Mouse (Mus musculus) small intestine, adult 2 months (tissue): ENCODE measurements around the gene OR5BS1P. TPM values are rescaled to one million over a fixed set of nuclear protein-coding genes. Genes with fewer than 3 reads are reported as not detected.
A peak's percentile ranks its signal among the peaks of the same experiment; 100 is the strongest.
"Not testable (repeated sequence)": the region's sequence is repeated elsewhere in the genome, so short reads cannot be mapped to it uniquely, and the experiment has no call there.

Source experiments
- H3K27ac ChIP-seq: fragments of 200-500 bp; 2 replicates; pipeline ENCODE4 v1.5.1; 2012; ENCODE audit warnings: low read depth, low read length, control low read depth, inconsistent platforms; ENCODE audit not compliant: insufficient read depth
- H3K27me3 ChIP-seq: fragments of 200-500 bp; 2 replicates; pipeline ENCODE4 v1.6.1; 2012; ENCODE audit warnings: mild to moderate bottlenecking, moderate library complexity, low read length, inconsistent platforms; ENCODE audit not compliant: control insufficient read depth, insufficient read depth
- H3K36me3 ChIP-seq: fragments of 200-500 bp; 2 replicates; pipeline ENCODE4 v1.6.1; 2012; ENCODE audit warnings: mild to moderate bottlenecking, low read length, control low read depth, inconsistent platforms; ENCODE audit not compliant: control insufficient read depth, insufficient read depth
- H3K4me1 ChIP-seq: fragments of 200-500 bp; 2 replicates; pipeline ENCODE4 v1.6.1; 2012; ENCODE audit warnings: low read length, inconsistent platforms, mixed read lengths; ENCODE audit not compliant: control insufficient read depth, insufficient read depth, insufficient read length
- H3K4me3 ChIP-seq: fragments of 200-500 bp; 2 replicates; pipeline ENCODE4 v1.5.1; 2012; ENCODE audit warnings: low read depth, mild to moderate bottlenecking, control low read depth, inconsistent platforms, low read length, moderate library complexity
- CTCF ChIP-seq: fragments of 200-500 bp; IDR thresholded peaks from 2 replicates; pipeline ENCODE4 v1.5.1; 2012; ENCODE audit warnings: low read depth, mild to moderate bottlenecking, control low read depth, inconsistent platforms, low read length, moderate library complexity, mixed read lengths; ENCODE audit not compliant: insufficient replicate concordance, insufficient read length; ENCODE audit errors: extremely low read depth
- POLR2A ChIP-seq: fragments of 200-500 bp; IDR thresholded peaks from 2 replicates; pipeline ENCODE4 v1.6.1; 2012; ENCODE audit warnings: low read depth, mild to moderate bottlenecking, control low read depth, inconsistent platforms, low read length, moderate library complexity
- WGBS: fragments of 180-500 bp; shearing (Covaris S2); methylation state at CpG from one replicate; pipeline ENCODE4 v1.1.7; 2018; 5-methylcytosine and 5-hydroxymethylcytosine counted together
- polyA plus RNA-seq: library from polyadenylated mRNA; depleted of rRNA; stranded (reverse); fragments of >200 nt; gene quantifications from 2 replicates; pipeline ENCODE4 v1.2.3, GENCODE M21; 2012; rRNA removed

OR5BS1P gene
- polyA plus RNA-seq, 1 experiment = not detected

DNA sequence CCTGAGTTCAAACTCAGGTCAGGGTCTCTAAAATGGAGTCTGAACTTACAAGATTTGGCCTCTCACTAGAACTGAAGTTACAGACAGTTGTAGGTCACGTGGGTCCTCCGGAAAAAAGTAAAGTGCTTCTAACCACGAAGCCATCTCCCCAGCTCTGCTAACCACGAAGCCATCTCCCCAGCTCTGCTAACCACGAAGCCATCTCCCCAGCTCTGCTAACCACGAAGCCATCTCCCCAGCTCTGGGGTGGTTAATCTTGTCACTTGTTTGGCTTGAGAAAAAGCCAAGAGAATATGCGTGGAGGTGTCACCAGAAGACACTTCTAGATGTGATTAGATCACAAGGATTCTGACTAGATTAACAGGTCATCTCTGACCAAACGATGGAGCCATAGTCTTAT is 44.5 kb downstream of the OR5BS1P start:
- peaks cover 6% of the 10 kb centered on the region; the same call in 1 of the 2 replicates for H3K36me3 ChIP-seq
- peaks cover 3% of the 10 kb centered on the region; the same call in 1 of the 2 replicates for H3K4me1 ChIP-seq
- no peaks in the 10 kb centered on the region for H3K27me3 ChIP-seq
- no peak overlapping the region for H3K27ac ChIP-seq
- 72% methylated on average over 8 of the region's 8 CpGs for WGBS
- no peak overlapping the region for H3K4me3 ChIP-seq
- TF ChIP-seq CTCF = no peak
- no peak for TF ChIP-seq POLR2A

DNA sequence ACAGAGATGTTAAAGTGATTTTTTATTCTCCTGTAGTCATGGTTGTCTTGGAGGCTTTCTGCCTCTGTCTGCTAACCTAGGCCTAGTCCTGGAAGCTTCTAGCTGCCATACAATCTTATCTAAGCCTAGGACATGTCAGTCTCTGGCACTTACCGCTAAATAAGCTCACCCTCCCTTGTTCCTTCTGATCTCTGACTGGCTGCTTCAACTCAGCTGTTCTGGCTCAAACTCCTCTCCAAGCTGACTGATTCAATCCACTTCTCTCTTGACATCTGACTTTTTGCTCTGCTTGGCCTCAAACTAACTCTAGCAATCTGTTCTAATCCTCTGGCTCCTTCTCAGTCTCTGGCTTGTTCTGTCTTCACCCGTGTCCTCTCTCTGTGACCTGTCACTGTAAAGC is 45.1 kb downstream of the OR5BS1P start:
- H3K4me1 ChIP-seq, H3K4me3 ChIP-seq, H3K27me3 ChIP-seq, H3K27ac ChIP-seq: not testable (repeated sequence)
- H3K36me3 ChIP-seq = peaks cover 11% of the 10 kb centered on the region
- WGBS = 80% methylated on average over 2 of the region's 2 CpGs

DNA sequence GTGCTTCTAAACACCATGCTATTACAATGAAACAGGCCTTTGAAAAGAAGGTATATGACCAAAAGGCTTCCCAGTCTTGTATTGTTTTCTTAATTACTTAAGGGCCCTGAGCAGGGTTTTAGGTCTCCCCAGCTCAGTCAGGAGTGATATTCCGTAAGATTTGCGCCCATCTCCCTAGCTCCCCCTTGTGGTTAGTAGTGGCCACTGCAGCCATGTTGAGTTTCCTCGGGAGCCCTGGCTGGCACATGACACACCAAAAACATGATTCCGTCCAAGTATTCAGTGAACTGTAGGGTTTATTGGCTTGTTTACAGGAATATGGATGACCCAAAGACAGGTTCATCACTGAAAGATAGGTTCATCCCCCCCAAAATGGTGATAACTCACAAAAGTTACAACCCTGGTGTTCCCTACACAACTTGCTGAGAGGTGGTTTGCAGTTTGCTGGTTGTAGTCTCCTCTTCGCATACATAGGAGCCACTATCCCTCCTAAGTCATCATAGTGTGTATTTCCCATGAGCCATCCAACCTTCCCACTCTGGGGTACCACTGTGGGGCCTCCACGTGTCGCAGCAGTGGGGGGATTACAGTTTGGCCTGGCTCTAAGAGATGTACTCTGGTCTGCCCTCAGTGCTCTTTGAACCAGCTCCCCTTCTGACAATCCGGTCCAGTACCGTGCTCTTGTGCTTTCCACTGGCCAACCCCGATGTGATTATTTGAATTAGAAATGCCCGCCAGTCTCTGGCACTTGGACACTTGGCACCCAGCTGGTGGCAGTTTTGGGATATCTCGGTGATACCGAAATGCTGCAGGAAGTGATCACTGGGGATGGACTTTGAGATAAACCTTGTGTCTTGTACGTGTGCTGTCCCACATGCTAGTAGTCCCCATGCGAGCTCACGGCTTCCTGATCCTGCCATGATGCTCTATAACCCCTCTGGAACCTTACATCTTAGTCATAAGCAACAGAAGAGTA is 48.0 kb downstream of the OR5BS1P start:
- Histone ChIP-seq H3K4me1 (peaks cover 1% of the 10 kb centered on the region; the same call in 1 of the 2 replicates), H3K36me3 (peaks cover 34% of the 10 kb centered on the region), H3K4me3 (no peak overlapping the region), H3K27me3 (no peaks in the 10 kb centered on the region), H3K27ac (no peak overlapping the region)
- TF ChIP-seq POLR2A (no peak), CTCF (peak; percentile 91; the same call in 1 of the 2 replicates)
- 58% methylated on average over 16 of the region's 16 CpGs for WGBS

DNA sequence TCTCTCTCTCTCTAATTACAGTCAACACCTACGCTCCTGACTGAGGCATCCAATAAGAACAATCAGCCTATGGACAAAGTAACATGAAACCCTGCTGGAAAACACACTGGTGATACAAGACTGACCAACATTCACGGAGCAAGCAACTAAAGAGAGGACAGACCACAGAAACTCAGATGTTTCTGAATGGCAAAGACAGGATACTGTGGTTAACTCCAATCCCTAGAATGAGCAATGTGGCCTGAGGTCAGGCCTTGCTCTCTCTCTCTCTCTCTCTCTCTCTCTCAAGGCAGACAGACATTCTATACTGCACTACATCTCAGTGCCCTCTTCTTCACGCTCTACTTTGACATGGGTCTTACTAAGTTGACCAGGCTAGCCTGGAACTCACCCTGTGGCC is 51.5 kb downstream of the OR5BS1P start:
- no peaks in the 10 kb centered on the region for H3K27me3 ChIP-seq
- no peak for TF ChIP-seq CTCF
- TF ChIP-seq POLR2A = no peak
- H3K4me1 ChIP-seq = no peaks in the 10 kb centered on the region
- WGBS = 84% methylated on average over 3 of the region's 3 CpGs
- H3K4me3 ChIP-seq = no peak overlapping the region
- H3K27ac ChIP-seq = no peak overlapping the region
- H3K36me3 ChIP-seq = peaks cover 61% of the 10 kb centered on the region

DNA sequence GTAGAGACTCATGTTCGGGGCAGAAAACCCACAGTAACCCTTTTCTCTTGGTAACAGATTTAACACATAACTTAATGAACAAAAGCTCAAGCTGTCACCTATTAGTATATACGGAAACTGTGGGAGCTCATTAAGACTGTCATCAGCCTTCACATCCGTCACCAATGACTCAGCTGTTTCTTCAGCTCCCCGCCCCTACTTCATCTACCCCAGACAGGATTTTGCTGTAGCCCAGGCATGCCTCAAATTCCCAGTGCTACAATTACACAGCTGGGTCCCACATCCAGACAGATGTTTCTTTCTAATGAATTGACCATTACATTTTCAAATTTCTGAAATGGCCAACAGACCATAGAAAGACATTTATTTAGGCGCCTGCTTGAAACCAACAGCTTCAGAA is 56.4 kb downstream of the OR5BS1P start:
- Histone ChIP-seq H3K4me1 (no peaks in the 10 kb centered on the region), H3K27ac (no peak overlapping the region), H3K36me3 (peaks cover 76% of the 10 kb centered on the region), H3K4me3 (no peak overlapping the region), H3K27me3 (no peaks in the 10 kb centered on the region)
- TF ChIP-seq POLR2A = no peak
- no peak for TF ChIP-seq CTCF
- WGBS = 85% methylated on average over 5 of the region's 5 CpGs

DNA sequence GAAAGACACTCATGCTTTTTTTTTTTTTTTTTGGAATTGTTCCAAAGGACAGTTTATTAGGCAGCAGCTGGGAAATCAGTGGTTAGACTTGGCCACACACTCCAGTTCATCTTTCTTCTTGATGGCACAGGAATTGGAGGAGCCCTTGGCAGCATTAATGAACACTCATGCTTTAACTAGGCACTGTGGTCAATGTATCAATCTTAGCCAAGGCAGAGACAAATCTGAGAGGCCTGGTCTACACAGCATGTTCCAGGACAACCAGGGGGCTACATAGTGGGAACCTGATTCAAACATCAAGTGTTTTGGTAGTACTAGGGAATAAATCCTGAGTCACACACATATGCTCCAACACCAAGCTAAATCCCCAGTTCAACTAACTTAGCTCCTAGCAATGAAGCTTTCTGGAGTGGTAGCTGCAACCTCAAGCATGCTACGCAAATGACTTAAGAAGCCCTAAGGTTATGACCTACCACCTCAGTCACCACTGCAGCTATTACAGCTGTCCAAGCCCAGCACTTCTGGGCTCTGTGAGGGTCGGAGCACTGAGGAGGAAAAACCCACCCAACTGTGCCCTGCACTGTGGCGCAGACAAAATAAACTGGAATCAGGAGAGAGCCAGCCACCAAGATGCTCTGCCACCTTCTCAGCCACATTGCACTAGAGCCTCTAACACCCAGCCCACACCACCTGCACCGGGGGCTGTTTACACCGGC is 57.5 kb downstream of the OR5BS1P start:
- TF ChIP-seq CTCF = no peak
- no peak for TF ChIP-seq POLR2A
- Histone ChIP-seq H3K27me3 (no peaks in the 10 kb centered on the region), H3K27ac (no peak overlapping the region), H3K36me3 (peaks cover 72% of the 10 kb centered on the region), H3K4me3 (no peak overlapping the region), H3K4me1 (no peaks in the 10 kb centered on the region)
- WGBS = 96% methylated on average over 5 of the region's 5 CpGs

DNA sequence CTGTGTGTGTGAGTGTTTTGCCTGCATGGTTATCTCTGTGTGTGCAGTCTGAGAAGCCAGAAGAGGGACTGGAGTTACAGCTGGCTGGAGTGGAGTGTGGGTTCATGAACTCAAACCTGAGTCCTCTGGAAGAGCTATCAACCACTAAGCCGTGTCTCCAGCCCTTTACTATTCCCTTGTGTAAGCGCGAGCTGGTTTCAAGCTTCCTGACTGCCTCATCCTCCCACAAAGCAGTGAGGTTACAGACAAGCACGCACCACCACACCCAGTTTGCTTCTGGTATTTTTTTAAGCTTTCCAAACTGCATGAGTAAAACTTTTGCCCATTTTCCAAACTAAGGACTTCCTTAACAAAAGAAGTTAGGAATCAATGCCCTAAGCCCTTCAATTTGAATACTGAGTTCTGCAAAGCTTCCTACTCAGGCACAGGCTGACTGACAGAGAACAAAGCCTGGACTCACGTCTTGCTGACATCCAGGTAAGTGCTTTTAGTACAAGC is 58.4 kb downstream of the OR5BS1P start:
- no peak overlapping the region for H3K27ac ChIP-seq
- no peaks in the 10 kb centered on the region for H3K27me3 ChIP-seq
- H3K4me3 ChIP-seq = no peak overlapping the region
- 86% methylated on average over 5 of the region's 5 CpGs for WGBS
- peaks cover 64% of the 10 kb centered on the region for H3K36me3 ChIP-seq
- H3K4me1 ChIP-seq = no peaks in the 10 kb centered on the region
- TF ChIP-seq CTCF = no peak
- no peak for TF ChIP-seq POLR2A

Other genes with a start within 250 kb of the OR5BS1P start
- not detected in 2 replicates for gene Gm44579, start 248.9 kb upstream of the OR5BS1P start, polyA plus RNA-seq
- 0.11 and 0.67 TPM in 2 replicates for gene Olfr287, start 248.8 kb upstream of the OR5BS1P start, polyA plus RNA-seq
- 0.24 TPM in 1 of 2 replicates, not detected in the other for gene Olfr286, start 235.4 kb upstream of the OR5BS1P start, polyA plus RNA-seq
- gene H1fnt, start 212.6 kb upstream of the OR5BS1P start, polyA plus RNA-seq = not detected in 2 replicates
- gene Zfp641, start 173.7 kb upstream of the OR5BS1P start, polyA plus RNA-seq = 0.28 and 0.34 TPM in 2 replicates
- gene Olfr285, start 152.5 kb upstream of the OR5BS1P start, polyA plus RNA-seq = not detected in 2 replicates
- not detected in 2 replicates for gene Olfr284, start 128.9 kb upstream of the OR5BS1P start, polyA plus RNA-seq
- not detected in 2 replicates for gene Olfr283, start 89.0 kb upstream of the OR5BS1P start, polyA plus RNA-seq
- gene Olfr282, start 38.7 kb upstream of the OR5BS1P start, polyA plus RNA-seq = not detected in 2 replicates
- not detected in 2 replicates for gene Olfr281, start 17.3 kb upstream of the OR5BS1P start, polyA plus RNA-seq
- gene Lalba, start 12.8 kb downstream of the OR5BS1P start, polyA plus RNA-seq = not detected in 2 replicates
- not detected in 2 replicates for gene Olfr279, start 22.5 kb downstream of the OR5BS1P start, polyA plus RNA-seq
- 8.4 and 15.0 TPM in 2 replicates for gene Kansl2, start 64.4 kb downstream of the OR5BS1P start, polyA plus RNA-seq
- gene Ccnt1, start 101.0 kb downstream of the OR5BS1P start, polyA plus RNA-seq = 3.6 and 5.2 TPM in 2 replicates
- 0.46 and 2.7 TPM in 2 replicates for gene 4930415O20Rik, start 101.1 kb downstream of the OR5BS1P start, polyA plus RNA-seq
- 55.9 and 89.2 TPM in 2 replicates for gene Adcy6, start 140.2 kb downstream of the OR5BS1P start, polyA plus RNA-seq
- 19.1 and 40.2 TPM in 2 replicates for gene Cacnb3, start 160.9 kb downstream of the OR5BS1P start, polyA plus RNA-seq
- gene Ddx23, start 193.0 kb downstream of the OR5BS1P start, polyA plus RNA-seq = 13.6 and 24.3 TPM in 2 replicates
- gene Rnd1, start 207.6 kb downstream of the OR5BS1P start, polyA plus RNA-seq = 1.6 and 2.2 TPM in 2 replicates
- 0.09 TPM in 1 of 2 replicates, not detected in the other for gene Ccdc65, start 238.3 kb downstream of the OR5BS1P start, polyA plus RNA-seq